Mouse (Mus musculus): ENCODE data around the gene Zdhhc21.

DNA sequence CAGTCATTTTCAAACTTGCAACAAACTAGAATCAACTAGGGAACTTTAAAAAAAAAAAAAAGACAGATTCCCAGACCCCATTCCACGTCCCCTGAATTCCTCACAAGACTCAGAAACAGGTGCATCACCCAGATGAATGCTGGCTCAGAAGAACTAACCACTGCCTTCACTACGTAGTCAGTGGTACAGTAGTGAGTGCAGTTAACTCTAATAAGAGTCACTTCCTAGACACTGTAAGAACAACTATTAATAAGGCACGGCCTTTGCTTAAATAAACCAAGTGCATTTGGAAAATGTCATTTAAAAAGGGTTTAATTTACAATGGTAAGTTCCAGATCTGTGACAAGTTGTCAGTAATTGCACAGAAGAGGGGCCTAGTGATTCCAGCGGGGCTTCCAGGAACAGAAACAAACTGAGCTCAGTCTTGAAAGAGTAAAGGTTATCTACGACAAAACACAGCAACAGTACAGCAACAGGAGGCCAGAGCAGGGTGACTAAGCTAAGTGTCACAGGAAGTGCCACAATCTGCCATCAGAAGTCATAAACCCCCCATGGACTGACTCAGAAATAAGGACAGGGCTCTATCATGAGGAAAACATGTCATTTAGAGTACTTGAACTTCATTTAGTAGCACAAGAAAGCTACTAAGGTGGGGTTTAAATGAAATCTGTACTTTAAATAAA lies 11.1 kb downstream of the Zdhhc21 start:
- TF ChIP-seq POLR2A (IDR thresholded peaks at IDR 0.05; ENCODE audit: low read depth, low read length) (no peak), CTCF (conservative IDR thresholded peaks at IDR 0.05; ENCODE audit: insufficient read depth, insufficient read length, low read depth, low read length) (no peak)

Measured in kidney, adult 2 months (tissue).